Mouse (Mus musculus) heart, adult 11 months (tissue): ENCODE measurements at regions not wholly inside any gene's neighbourhood (a gene's known extent, or its start where the extent isn't known, plus 50 kb on each side); places are given as distances from the start of the nearest gene placed in this dataset.

Source experiments
- DNase-seq: peaks from one replicate; pipeline ENCODE4 v3.0.0; 2022

DNA sequence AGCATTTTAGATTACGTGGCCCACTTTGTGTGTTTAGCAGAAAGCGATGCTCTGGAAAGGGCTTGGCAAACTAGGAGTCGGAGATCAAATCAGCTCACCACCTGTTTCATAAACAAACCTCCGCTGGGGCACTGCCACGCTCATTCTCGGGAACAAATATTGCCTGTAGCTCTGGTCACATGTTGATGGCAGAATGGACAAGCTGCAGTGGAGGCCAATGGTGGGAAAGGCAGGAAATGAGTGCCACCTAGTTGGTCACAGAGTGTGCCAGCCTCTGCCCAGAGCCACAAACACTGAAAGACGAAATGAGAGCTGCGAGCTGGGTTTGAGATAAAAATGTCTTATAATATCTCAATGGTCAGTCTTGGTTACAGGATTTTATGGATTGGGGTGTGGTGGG lies 259.2 kb upstream of the Csf3r start:
- peak; percentile 53 for DNase-seq

DNA sequence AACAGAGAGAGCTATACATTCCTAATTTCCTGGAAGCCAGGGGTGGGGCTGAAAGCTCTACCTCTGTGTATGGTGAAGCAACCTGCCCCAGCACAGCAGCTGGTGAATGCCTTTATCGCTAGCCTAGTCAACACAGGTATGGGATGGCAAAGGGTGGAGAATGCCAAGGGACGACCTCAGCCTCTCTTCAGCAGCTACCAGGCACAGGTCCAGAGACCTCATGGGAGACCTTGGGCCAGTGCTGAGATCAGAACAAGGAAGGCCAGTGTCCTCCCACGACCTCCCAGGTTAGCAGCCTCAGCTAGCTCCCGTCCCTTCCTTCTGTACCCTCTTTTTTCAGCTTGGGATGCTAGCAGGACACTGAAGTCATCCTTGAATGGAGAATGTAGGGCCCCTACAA lies 247.2 kb upstream of the Csf3r start:
- peak; percentile 82 for DNase-seq

DNA sequence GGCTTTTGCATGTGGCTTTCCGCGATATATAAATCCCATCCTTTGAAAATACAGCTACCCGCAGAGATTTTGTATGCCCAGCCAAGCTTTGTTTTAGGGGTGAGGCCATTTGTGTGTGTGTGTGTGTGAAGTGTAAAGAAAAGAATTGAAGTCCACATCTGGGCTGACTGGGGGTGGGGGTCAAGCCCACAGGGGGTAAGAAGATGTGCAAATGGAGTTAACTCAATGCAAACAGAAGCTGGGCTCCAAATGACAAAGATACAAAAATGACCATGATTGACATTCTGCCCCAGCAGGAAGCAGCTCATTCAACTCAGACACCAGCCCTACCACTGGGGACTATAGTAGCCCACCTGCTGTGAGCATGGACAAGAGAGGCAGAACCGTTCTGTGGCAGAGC lies 244.2 kb upstream of the Csf3r start:
- DNase-seq = no peak

DNA sequence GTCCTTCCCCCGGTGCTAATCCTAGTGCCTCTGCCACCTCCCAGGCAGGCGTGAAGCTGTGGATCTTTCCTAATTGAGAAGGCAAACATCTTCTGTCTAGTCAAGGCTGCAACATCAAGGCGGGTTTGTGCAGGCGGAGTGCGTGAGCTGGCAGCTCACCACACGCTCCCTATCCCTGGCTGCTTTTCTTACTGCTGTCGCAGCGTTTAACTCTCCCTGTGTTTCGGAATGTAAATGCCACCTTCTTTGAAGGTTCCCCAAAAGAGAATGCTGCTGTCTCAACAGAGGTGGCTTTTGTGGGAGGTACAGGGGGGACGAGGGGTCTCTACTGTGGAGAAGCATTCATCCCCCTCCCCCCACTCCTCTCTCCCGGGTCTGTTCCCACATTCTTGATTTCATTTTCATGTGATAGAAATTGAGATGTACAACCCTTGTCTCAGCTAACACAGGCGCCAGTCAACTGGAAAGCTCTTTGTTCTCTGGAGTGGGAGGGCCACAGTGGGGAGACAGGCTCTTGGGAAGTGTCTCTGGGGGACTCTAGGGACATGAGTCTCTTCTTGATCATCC lies 243.3 kb upstream of the Csf3r start:
- DNase-seq = no peak

DNA sequence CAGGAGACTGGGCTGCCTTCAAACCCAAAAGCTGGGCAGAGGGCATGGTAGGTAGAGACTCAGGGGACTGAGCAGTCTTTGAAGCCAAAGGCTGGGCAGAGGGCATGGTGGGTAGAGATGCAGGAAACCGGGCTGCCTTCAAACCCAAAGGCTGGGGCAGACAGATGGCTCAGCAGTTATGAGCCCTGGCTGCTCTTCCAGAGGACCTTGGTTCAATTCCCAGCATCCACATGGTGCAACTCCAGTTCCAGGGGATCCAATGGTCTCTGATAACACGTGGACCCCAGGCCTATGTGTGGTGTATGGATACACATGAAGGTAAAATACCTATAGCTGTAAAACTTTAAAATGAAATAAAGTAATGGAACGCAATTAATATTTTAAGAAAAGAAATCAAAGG lies 242.0 kb upstream of the Csf3r start:
- DNase-seq = no peak

DNA sequence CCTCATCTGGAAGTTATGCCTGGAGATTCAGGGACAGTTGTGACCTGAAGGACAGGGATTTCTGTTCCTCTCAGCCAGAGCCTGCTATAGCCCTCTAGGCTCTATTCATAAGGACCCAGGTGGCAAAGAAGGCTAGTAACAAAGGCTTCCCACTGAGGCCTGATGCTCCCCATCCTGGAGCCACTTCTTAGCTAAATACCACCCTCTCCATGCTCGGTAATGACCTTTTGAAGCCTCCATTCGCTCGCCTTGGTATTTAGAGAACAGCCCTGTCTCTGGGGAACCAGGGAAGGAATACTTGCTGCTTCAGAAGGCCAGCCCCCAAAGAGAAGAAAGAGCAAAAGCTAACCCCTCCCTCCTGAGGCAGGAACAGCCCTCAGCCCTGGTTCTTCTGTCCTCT lies 238.3 kb upstream of the Csf3r start:
- no peak for DNase-seq

DNA sequence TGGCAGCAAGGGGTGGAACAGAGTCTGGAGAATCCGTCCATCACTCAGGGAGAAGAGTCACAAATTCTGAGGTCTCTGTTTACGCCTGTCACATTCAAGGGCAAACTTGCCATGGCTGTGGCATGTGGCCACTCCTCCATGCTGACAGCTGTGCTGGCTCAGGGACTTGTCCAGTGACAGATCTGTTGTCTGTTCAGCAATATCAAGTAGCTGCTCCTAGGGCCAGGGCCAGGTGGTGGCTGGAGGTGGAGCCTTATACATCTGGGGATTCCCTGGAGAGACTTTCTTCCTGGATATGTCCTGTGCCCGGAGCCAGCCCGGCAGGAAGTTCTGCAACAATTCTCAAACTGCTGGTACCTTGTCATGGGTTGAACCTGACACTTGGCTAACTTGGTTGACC lies 229.7 kb upstream of the Csf3r start:
- DNase-seq = no peak

DNA sequence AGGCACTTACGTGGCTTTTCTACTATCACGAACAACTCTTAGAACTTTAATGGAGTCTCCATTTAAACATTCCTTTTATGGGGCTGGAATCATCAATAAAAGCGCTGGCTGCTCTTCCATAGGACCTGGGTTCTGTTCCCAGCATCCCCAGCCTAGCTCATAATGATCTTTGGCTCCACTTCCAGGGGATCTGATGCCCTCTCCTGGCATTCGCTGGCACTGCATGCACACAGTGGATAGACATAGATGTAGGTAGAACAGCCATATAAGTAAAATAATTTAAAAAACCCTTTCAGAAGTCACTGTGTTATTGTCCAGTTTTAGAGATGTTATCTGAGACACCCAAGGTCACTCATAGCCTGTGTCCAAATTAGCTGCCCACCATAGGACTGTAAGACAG lies 216.4 kb upstream of the Csf3r start:
- no peak for DNase-seq

DNA sequence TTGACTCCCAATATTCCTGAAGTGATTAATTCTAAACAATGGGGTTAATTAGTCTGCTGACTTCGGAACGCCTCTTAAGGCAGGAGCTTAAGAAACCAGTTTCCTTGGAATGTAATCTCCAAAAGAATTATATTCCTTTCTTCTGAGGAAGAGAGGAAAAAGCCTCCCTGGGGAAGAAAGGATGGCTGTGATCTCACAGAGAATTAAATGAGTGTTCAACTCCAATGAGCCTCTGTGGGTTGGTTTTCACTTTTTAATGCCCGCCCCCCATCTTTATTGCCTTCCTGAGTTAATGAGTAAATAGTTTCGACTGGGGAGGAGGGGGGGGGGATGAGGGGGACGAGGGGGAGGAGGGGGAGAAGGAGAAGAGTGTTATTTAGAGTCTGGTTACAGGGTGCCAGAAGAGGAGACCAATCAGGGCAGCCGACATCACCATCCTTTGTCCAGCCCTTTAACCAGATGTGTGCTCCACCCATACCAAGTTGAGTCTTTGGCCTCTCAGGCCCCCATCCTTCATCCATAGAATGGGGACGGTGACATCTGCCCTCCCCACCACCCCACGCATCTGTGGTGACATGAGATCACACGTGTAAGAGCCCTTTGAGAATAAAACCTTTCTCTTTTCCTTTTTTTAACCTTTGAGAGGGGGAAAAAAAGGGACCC lies 214.8 kb upstream of the Csf3r start:
- DNase-seq = no peak

DNA sequence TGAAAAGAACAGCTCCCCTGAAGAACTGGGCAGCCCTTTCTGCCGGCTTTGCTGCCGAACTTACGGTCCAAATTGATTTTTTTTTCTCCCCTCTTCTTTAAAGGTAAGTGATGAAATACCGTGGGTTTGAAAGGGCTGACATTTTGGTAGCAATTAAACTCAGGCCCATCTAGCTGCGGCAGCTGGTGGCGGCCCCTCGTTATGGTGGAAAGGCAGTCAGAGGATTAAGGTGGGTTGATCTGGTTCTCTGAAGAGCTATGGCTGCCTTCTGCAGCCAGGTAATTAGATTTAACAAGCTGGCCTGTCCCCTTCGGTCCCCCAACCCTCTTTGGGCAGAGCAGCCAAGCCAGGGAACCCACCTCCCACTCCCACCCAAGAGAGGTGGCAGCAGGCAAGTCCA lies 214.1 kb upstream of the Csf3r start:
- DNase-seq = no peak

DNA sequence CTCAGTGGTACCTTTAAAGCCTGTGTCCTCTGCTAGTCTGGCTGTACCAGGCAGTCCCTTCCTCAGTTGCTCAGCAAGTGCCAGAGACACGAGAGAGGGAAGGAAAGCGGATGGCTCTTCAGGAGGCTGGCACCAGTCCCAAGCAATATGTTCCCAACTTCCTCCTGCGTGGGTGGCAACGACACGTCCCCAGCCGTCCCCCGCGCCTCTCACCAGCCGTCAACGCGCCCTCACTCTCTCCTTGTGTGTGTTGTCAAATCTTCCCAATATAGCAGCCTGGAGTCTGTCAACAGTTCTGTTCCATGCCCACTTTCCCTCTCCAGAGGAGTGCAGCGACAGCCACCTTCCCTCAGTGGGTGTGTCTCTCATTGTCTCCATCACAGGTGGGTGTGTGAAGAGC lies 210.0 kb upstream of the Csf3r start:
- no peak for DNase-seq

DNA sequence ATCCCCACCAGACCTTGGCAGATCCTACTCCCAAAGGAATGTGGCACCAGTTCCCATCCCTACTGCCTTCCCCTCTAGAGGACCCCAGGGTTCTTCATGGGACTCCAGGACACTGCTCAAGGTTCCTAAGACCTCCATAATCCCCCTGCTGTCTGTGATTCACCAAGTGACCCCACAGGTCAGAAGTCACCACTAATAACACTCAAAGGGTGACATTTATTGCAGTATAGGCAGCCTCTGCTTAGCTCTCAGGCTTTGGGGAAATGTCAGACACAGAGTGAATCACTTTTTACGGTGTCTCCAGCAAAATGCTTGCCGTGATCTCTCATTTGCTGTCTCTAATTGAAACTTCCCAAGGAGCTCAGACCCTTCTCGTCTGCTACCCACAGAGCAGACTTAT lies 209.1 kb upstream of the Csf3r start:
- DNase-seq = no peak

DNA sequence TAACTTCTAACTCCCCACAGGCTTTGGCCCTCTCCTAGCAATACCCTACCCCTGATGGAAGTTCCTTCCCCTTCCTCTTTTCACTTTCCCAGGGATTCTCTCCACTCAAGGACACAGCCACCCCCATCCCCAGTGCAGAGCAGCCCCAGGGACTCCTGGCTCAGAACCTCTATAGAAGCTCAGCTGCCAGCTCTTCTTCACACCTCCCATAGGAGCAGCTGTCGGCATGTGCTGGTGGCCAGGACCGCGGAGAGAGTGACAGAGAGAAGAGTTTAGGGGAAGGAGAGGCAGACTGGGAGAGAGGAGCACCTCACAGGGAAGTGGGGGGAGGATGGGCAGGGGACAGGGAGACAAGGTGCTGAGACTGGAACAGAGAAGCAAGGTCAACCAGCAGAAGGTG lies 199.8 kb upstream of the Csf3r start:
- no peak for DNase-seq

DNA sequence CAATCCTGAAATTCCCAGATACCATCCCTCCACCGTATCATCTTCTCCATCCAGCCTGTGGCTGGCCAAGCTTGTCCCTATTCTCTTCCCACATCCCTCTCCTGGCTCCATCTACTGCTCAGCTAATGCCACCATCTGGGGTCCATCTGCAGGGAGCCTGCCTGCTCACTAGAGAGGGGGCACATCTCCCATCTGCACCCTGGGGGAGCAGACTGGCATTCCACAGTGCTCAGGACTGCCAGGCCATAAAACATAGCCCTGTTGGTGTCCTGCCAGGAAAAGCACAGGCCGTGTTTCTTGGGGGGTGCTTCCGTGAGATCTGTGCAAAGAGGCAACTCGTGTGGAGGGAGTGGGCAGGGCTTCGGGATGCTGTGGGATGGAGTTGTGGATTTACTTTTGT lies 197.9 kb upstream of the Csf3r start:
- DNase-seq = no peak

DNA sequence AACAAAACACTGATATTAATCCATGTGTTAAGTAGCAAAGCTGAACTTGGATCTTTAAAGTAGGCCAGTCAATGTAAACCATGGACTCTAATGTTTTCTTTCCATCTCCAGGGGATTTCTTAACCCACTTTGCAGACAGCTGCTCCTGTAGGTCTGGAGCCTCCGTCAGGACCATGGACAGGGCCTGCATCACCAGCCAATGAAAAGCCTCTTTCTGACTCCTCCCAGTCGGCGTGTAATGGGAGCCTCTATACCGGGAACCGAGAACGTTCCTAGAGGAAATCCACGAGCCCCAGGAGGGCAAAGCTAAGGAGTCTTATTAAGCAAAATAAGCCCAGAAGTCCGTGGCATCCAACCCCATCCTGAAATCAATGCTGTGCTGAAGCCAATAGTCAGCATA lies 189.1 kb upstream of the Csf3r start:
- no peak for DNase-seq

DNA sequence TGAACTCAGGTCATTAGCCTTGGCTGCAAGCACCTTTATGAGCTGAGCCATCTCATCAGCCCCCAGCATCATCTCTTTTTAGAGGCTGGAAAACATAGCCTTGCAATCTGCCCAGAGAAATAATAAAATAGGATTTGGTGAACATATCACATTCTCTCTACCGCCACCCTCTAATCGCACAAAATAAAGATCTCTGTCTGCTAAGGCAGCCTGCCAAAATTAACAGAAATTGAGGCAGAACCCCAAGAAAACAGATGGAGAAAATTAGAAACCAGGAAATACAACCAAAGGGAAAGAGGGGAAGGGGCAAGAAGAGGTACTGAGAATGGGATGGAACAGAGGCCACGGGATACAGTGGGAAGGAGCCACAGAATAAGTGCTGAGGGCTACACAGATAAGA lies 176.8 kb upstream of the Csf3r start:
- DNase-seq = no peak

DNA sequence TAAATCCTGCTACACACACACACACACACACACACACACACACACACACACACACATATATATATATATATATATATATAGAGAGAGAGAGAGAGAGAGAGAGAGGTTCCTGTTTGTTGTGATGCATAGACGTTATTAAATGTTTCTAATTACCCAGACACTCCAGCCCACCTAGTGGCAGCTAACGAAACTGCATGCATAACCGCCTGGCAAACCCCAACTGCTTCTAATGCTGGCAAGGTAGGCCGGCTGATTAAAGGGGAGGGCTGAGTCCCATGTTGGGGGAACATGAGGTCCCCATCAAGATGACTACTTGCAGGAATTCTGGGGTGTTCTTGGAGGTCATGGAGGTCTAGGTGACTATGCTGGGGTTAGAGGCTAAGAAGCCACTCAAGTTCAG lies 174.1 kb upstream of the Csf3r start:
- no peak for DNase-seq

DNA sequence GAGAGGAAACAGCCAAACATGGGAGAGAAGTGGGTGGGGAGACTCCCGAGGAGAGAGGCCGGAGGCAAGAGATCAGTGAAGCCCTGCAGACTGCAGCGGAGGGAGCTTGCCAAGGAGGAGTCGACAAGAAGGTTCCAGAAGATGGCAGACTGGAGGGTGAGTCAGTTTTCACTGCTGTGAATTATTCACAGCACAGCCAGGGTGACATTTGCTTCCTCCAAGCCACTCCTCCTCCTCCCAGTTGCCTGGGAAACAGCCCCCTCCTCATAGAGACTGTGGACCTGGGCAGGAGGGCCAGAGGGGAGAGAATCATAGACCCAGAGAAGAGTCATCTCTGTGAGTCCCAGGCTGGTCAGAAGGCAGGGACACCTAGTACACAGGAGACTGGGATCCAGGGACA lies 171.8 kb upstream of the Csf3r start:
- no peak for DNase-seq

DNA sequence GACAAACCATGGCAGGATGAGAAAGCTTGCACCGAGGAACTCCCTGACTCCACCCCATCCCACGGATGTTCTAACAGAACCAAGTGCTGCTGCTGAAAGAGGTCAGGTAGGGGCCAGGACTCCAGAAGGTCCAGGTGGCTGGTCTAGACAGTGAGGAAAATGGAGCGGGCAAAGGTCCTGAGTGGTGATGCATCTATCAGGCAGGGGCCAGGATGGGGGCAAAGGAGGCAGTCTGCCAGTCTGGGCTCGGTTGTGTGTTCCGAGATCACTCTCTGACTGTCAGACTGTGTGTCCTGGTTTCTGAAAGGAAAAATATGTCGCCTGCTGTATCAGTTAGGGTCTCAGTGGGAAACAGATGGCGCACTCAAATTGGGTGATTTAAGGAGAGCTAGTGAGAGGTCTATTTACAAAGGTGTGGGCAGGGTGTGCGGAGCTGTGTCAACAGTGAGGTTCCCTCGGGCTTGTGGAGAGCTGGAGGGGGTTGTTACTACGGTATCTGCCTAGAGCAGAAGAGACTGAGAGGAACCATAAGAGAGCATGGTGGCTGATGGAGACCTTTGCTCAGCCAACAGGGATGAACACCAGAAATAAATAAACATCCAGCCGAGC lies 168.3 kb upstream of the Csf3r start:
- DNase-seq = no peak

DNA sequence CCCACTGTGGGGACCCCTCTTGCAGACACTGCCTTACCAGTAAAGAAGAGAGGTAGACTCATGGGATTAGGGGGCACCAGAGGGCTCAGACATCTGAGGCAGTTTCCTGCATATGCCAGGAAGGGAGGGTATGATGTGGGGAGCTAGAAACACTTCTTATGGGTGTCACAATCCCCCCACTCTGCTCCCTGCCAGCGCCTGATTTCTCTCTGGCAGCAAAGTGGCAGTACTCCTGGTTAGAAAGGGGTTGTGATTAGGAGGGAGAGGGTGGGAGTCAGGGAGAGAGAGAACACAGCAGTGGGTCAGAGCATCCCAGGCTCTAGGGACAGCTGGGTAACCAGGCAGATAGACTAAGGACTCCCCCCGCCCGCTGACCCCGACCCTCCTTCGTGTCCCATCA lies 167.6 kb upstream of the Csf3r start:
- no peak for DNase-seq

DNA sequence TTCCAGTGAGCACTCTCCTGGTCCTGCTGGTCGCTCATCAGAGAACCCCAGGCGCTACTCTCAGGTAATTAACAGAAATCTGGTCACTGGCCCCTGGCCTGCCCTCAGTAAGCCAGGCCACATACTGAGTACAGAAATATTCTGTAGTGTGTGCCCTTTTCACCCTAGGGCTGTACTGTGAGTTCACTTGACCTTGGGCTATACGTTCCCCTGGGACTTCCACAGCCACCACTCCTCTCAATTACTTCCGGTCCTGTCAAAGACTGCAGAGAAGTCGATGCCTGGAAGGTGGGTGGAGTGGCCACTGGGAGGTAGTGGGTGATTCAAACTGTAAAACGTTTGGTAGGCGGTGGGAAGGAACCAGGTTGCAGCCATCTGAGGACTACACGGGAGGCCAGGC lies 159.3 kb upstream of the Csf3r start:
- DNase-seq = no peak

DNA sequence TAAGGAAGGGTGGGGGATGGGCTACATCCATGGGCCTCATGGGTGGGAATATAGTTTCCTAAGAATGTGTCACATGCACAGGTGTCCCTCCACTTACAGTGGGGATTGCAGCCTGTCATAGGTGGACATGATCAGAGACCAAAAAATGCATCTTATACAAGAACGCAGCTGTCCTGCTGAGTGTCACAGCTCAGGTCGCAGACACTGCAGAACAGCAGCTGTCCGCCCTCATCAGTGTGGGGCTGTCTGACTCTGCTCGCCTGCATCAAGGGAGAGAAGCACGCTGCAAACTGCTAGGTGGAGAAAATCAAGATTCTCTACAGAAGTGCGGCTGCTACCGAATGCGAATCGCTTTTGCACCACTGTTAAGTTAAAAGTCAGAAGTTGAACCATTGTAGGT lies 158.6 kb upstream of the Csf3r start:
- no peak for DNase-seq

DNA sequence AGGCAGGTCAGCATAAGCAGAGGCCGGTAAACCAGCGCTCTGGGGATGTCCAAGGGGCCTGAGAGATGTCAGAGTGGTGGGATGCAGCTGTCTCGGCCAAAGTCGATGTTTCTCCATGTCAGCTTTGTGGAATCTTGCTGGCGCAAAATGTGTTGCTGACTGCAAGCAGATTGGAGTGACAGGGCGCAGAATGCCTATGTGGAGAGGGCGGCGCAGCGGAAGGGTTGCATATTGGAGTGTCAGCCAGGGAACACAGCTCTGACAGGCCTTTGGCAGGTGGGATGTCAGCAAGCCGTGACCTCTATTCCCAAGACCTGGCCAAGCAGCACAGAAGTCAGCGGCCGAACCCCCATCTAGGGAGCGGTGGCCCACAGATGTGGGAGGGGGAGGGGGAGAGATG lies 153.1 kb upstream of the Csf3r start:
- no peak for DNase-seq

DNA sequence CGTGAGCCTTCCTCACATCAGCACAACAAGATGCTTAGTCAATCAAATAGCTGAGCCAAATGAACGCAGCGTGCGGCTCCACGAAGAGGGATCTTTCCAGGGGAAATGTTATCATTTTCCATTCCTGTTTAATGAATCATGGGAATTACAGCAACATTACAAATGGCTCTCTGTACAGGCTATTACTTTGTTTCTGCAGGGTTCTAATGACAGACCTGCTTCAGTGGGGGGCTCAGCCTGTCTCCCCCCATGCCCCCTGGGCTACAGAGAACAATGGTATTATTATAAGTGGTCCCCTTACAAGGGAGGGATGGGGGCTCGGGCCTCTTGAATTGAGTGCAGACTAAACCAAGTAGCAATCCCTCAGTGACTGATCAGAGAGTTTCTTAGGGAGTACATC lies 144.3 kb upstream of the Csf3r start:
- no peak for DNase-seq

DNA sequence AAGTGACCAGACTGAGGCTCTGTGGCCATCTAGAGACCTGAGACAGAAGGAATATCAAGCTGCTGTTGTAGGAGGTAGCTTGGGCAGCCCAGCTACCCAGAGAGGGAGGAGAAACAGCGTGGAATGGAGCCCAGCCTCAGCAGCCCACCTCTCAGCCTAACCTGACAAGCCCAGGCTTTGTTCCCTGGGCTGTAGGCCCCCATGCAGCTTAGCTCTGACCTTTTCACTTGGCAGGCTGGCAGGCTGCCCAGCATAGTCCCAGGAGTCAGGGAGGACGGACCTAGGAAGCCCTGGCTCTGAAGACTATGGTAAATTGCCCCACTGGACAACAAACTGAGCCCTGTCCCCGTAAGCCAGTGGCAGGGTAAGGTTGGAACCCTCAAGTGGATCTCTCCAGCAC lies 141.8 kb upstream of the Csf3r start:
- no peak for DNase-seq
